Mouse (Mus musculus) layer of hippocampus, adult 8-10 months (tissue): ENCODE data around the gene Nlrc5. TPM values are rescaled to one million over a fixed set of nuclear protein-coding genes. Genes with fewer than 3 reads are reported as not detected.
"Not testable (repeated sequence)": the region's sequence is repeated elsewhere in the genome, so short reads cannot be mapped to it uniquely, and the experiment has no call there.

Experiments used
- DNase-seq, 2 experiments: peaks; one replicate each; pipeline ENCODE4 v3.0.0; 2022; ENCODE audit warnings: low spot score in 2 of 2
- total RNA-seq, 4 experiments: library from RNA; stranded (reverse); gene quantifications; 2 replicates each; pipeline ENCODE4 v1.2.4; 2022

Nlrc5 gene
- total RNA-seq, 4 experiments from 2014 or later, result 0.62 to 6.2 (median 2.1) TPM

DNA sequence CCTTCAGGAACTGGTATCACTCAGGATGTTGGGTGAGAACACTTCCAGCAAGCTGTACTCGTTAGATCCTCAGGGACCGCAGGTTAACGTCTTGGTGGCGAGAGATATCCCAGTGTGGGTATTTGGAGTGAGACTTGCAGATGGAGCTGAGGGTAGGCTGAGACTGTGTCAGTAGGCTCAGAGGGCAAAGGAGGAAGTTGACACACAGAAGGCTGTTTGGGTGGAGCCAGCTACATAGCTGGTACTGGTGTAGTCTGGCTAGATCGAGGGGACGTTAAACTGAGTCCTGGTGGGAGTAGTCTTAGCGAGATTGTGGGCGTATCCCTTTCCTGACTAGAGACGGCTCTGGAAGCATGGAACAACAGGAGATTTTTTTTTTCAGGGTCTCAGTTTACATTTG is 16.1 kb upstream of the Nlrc5 start:
- no peak for DNase-seq

DNA sequence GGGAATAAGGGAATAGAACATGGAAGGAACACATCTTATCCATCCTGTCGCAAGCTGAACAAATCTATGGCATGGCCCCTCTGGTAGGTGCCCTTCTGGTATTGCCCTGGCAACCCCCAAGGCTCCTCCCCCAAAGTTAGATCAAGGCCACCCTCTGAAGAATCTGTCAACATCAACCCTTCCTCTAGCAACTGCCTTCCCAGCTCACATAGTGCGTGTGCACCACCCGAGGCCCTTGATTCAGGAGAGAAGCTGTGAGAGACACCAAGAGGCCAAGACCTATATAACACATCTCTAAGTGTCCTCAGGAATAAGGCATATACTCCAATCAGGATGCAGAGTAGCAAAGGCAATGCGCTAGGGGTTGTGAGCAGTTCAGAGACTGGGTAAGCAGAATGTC is 11.9 kb upstream of the Nlrc5 start:
- no peak for DNase-seq

DNA sequence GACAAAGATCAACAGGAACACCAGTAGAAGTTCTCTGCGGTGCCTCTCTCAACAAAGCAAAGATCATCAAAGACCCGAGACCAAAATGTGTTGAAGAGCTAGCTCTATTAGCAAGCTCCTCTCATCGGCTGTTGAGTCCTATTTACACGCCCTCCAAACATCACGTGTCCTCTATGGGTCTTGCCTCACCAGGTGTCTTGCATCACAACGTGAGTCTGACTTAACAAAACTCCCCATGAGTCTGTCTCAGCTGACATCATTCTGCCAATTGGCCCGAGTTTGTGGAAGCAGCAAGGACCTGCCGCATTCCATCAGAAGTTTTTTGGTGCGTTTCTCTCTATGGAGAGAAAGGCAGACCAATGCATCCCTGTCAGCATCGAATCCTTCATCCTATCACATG is 6.2 kb upstream of the Nlrc5 start:
- DNase-seq, result no peak

DNA sequence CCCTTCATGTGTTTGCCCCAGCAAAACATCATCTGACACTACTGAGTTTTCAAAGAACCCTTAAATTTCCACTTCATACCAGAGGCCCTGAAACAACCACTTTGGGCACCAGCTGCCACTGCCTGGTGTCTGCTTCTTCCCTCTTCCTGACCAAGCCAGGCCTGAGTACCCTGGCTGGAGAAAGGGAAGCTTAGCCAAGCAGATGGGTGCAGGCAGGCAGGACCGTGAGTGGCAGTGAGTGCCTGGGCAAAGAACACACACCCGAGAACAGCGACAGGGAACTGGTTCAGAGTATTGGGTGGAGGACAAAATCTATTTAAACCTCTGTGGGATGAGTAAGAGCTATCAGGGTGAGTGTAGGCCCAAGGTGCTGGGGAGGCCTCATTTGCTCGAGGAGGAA is 5.7 kb upstream of the Nlrc5 start:
- no peak for DNase-seq

DNA sequence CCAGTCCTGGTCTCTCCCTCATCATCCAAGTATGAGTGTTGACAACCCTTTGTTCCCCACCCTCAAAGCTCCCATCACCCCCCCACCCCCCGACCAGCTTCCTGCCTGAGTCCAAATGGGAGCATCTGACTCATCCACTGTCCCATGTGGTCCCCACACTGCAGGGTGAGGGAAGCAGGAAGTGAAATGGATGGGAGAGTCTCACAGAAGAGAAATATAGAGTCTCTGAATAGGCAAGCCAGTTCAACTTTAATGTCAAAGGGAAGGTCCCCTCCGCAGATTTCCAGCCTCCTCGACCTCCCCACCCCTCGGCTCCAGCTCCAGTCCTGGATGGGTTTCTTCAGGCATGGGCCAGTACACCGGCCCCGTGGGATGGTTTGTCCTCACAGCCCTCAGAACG is 4.8 kb upstream of the Nlrc5 start:
- DNase-seq, result no peak

DNA sequence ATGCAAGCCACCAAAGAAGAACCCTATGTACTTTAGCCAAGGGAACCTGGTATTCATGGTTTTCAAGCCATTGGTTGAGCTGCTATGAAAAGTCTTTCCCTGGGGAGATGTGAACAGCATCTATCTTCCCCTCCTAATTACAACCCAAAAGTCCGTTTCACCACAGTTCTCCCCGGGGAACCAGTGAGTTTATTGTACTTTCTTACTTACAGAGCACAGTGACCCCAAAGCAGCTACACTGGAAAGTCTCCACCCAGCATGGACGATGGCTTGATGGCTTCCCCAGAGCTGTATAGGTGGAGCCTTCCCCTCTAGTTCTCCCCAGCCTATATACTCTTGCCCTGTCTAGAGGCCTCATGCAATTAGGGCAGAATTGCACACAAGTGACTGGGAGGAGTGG is 1.9 kb upstream of the Nlrc5 start:
- DNase-seq, result no peak

DNA sequence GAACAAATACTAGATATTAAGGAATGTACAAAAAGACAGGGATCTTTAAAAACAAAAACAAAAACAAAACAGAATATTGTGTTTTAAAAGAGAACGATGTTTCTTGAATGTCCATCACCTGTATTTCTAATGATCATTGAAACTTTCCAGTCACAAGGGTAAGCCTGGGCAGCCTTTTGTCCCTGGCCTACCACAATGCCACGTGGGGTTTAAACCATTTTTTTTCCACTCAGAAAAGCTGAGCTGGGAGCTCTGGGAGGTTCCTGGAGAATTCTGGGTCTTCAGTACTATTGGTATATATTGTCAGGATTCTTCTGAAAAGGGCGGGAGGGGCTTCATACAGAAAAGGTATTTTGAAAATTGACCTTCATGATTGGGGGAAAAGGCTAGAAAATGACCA is 802 bp downstream of the Nlrc5 start:
- DNase-seq, result no peak

DNA sequence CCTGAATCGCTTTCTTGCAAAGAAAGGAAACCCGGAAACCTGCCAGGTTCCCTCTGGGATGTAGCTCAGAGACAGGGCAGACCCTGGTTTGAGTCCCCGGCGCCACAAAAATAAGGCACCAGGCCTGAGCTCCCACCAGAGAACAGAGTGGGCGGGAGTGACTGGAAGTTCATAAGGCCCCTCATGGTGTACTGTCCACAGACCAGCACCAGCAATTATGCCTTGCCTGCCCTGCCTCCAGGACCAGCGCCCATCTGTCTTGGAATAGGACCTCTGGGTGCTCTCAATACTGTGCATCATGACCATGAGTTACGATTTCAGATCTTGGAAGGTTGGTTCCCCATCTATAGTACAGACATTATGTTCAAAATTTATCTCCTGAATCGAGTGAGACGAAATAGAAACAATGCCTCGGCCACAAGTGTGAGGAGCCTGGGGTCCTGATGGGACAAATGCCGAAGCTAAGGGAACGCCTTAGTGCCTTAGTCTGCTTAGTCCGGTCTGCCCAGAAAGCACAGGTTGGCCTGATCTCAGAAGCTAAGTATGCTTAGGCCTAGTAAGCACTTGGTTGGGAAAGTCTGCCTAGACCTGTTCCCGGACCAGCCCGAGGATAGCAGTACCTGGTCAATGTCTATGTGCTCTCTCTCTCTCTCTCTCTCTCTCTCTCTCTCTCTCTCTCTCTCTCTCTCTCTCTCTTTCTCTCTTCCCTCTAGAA is 1.4 kb downstream of the Nlrc5 start:
- DNase-seq, result no peak

DNA sequence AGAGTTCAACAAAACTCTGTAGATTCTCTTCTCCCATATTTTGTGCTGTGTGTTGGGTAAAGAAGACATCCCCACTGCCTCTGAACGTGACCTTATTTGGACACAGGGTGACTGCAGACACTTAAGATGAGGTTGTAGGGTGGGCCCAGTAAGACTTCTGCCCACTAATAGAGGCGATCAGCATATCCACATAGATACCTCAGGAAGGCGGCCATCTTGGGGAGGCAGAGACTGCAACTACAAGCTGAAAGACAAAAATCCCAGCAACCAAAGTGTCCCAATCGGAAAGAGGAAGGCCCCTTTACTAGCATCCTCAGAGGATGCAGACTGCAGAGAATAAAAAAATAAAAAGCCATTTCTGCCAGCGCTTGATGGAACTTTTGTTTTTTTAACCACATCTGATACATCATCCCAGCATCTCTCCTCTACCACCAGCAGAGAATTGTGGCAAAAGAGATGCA is 2.0 kb downstream of the Nlrc5 start:
- DNase-seq, result no peak

DNA sequence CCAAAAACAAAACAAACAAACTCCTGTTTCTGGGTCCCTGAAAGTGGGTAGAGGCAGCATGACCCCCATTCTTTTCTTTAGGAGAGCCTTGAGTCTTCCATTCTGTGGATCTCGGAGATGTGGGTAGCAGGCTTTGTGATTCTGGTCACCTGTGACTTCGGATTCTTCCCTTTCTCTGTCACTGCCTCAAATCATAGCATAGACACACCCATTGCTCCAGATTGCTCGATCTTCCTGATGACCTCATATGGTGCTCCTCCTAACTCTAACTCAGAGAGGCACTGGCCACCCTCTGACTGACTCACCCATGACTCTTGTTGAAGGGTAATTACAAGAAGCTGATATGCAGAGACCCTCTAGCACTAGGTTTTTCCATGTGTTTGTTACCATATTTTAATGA is 2.7 kb downstream of the Nlrc5 start:
- no peak for DNase-seq

DNA sequence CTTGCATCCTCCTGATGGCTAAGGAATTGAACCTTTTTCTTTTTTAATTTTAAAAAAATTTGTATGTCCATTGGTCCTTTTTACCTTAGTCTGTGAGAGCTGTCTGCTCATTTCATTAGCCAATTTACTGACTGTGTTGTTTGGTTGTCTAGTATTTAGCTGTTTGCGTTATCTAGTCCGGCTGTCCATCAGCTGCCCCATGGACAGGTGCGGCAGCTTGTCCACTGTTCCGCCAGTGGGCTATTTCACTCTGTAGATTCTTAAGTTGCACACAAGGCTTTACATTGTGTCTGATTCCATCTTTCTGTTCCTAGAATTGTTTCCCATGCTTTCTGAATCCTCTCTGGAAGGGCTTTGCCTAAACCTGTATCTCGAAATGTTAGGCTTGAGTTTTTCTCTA is 4.5 kb downstream of the Nlrc5 start:
- DNase-seq, result no peak

DNA sequence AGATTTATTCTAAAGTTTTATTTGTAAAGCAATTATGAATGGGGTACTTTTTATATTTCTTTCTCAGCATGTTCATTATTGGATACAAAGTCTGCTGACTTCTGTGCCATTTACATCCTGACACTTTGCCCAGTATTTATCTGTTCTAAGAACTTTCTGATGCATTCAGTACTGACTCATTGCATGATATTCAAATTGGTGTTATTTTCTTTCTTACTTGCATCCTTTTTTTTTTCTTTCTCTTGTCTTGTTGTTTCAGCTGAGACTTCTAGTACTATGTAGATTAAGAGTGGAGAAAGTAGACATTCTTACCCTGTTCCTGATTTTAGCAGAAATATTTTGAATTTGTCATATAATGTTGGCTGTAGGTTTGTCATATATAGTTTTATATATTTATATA is 5.5 kb downstream of the Nlrc5 start:
- DNase-seq, result no peak

DNA sequence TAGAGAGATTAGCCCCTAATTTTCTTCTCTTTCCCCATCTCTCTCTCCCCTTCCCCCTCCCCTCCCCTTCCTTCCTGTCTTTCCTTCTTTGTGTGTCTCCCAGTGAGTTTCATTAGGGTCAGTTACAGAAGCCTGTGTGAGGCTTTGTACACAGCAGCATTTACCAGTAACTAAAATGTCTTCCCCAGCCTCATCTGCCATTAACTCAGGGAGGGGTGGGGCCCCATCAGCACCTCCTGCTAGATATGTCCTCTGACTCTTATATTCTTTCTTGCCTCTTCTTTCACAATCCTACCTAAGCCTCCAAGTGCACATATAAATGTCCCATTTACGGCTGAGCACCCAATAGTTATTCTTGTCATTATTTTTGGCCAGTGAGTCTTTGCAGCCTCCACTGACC is 6.2 kb downstream of the Nlrc5 start:
- no peak for DNase-seq

DNA sequence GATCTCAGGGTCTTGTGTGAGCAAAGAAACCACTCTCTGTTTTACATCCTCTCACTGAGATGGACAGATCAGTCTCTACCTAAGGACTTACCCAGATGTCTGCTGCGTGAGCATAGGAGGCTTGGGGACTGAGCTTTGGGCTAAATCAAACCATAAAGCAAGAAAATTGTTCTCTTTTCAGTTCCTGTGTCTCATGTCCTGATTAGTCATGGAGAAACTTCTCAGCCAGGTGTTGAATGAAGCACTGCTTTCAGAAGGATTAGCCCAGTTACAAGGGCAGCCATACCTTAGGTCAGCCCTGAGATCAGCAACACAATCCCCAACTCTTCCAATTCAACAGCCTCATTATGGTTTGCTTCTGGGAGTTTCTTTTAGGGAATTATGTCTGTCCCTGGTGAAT is 7.5 kb downstream of the Nlrc5 start:
- DNase-seq, result no peak

DNA sequence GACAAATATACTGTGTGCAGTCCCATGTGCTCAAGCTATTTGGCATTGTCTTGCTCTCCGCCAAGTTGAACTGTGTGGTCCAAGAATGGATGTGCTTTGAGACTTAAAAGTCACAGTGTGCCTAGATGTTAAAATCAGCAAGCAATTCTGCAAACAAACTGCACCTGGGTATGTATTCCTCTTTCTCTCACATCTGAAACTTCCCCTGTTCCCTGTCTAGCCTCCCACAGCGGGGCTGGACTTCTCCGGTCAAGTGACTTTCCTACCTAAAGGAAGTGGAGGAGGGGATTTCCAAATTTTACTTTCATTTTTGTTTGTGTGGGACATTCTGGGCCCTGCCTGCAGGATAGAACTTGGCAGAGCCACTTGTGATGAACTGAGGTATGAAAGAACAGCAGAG is 9.0 kb downstream of the Nlrc5 start:
- no peak for DNase-seq

DNA sequence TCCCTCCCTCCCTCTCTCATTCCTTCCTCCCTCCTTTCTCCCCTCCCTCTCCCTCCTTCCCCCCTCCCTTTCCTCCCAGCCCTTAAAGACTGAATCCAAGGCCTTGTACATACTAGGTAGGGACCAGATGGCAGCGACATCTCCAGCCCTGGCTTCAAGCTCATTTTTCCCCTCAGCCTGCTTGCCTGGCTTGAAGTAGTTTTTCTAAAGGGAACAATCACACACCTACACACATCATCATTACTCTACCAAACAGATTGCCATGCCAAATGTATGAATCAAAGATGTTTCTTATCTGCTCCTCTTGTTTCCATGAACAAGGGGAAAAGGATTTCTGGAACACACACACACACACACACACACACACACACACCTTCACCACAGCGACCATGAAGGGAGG is 10.3 kb downstream of the Nlrc5 start:
- DNase-seq, result peak in 1 of 2 experiments; percentile 17

DNA sequence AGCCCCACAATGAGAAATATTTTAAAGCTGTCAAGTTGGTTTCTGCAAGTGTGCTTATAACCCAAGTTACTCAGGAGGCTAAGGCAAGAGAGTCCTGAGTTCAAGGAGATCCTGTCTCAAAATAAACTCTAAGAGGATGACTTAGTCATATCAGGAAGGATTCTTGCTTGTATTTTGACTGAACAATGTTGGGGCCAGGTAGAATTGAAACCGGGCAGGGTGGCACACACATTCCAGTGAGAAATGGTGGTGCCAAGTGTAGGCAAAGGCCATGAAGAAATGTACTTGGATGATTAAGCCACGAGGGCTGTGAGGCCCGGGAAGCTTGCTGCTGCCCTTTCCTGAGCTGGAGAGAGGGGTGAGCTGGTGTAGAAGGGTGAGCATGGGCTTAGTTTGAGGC is 13.0 kb downstream of the Nlrc5 start:
- no peak for DNase-seq

DNA sequence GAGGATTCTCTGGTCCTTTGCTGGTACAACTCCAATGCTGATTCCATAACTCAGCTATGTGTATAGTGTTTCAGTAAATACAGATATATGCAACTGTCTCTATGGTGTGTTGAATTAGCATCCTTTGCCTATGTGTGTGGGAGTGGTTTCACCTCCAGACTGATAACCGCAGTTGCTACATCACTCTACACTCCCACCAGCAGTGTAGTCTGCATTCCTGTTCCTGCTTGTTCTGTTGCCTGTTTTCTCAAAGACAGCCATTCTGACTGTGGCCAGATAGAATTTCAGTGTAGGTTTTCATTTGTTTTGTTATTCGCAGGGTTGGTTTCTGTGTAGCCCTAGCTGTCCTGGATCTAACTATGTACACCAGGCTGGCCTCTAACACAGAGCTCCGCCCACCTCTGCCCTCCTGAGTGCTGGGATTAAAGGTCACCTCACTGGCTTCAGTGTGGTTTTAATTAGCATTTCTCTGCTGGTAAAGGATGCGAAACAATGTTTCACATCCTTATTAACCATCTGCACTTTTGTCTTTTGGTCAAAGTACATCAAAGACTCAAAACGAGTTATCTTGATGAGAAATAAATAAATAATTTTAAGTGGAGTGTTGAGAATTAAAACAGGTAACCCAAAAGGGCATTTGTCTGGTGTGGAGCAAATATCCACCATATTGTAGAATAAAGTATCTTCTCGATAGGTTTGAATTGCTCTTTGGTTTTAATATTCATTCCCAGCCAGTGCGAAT is 13.6 kb downstream of the Nlrc5 start:
- no peak for DNase-seq

DNA sequence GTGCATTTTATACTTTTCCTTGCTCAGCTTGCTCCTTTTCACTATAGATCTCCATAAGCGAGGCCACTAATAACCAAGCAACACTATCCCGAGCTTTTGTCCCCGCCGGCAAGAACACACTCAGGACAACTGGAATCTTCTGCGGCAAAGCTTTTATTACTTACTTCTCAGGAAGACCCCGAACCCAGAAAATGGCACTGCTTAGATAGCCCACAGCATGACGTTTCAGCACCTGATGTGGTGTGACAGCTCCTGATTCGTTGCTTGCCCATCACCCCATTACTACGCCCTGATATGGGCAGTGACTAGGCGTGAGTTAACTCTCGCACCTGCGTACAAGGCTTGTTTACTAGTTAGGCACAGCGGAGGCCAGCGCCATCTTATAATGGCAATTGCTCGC is 18.8 kb downstream of the Nlrc5 start:
- not testable (repeated sequence) for DNase-seq

DNA sequence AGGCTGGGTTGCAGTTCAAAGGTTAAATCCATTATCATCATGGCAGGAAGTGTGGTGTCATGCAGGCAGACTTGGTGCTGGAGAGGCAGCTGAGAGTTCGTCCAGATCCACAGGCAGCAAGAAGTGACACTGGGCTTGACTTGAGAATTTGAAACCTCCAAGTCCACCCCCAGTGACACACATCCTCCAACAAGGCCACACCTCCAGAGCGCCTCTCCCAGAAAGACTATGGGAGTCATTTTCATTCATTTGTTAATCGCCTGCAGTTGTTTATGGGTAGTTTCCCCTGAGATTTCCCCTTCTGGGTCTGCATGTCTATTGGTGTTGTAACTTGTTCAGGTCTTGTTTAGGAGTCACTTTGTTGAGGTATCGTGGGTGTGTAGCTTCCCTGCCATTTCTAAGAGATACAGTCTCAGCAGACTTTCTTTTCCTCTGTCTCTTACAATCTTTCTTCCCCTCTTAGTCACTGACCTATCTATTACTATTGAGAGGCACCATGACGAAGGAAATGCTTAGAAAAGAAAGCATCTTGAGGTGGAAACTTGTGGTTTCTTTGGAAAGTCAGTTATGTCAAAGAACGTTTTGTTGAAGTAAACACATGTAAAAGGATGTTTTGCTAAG is 19.8 kb downstream of the Nlrc5 start:
- no peak for DNase-seq

DNA sequence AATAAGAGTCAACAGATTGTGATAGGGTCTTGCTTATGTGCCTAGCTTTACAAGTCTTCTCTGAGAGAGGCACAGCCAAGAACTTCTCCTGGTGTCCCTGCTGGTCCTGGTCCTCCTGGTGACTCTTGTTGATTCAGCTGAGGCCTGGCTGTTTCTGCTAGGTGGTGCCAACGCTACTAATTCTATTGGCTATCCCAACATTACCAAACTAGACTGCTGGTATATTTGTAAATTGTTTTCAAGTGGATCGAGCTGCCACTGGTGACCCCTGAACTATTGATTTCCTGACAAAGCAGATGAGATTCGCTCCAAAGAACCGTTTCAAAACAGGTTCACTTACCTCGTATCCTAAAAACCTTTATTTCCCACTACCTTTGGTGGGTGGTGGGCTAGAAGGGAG is 20.7 kb downstream of the Nlrc5 start:
- DNase-seq, result no peak

DNA sequence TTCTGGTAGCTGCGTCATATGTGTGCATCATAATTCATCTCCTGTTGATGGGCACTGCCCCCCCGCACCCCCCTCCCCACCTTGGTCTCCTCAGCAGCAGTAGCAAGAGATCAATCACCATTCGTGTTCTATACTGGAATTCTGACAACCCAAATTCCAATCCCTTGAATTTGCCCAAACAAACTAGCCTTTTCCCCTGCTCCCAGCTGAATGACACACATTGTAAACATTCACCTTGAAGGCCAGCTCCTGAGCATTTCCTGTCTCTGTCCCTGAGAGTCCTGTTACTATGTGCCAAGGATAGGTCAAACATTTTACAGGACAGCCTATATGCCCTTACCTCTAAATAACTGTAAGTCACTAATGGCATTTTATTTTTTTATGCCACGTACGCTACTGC is 21.9 kb downstream of the Nlrc5 start:
- no peak for DNase-seq

DNA sequence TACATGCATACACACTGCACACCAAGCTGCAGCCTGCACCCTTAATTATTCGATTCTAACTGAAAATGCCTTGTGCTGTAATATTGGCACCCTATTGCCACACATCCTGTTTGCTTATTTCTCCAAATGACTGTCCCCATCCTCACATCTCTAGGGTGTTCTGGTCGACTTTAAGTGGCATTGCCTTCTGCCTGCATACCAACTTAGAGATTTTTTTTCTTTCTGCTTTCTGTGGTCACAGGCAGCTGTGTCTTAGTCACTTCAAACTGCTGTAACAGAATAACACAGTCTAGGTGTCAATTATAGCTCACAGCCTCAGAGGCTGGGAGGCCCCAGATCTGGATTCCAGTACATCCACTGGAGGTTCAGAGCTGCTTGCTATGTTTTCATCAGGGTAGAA is 24.4 kb downstream of the Nlrc5 start:
- DNase-seq, result no peak
